Mouse (Mus musculus): ENCODE data around the gene Cyp4f14.
"Not testable (repeated sequence)": the region's sequence is repeated elsewhere in the genome, so short reads cannot be mapped to it uniquely, and the experiment has no call there.

Gene Cyp4f14

GRCm38 (mm10) chr17:32891239-32892180 is 25.6 kb downstream of the Cyp4f14 start, which contains the start of gene Zfp870:
Zfp870 (minus strand) TSS chr17:32891642.
- DNase-seq: peak; percentile 89

- no peak for DNase-seq
Observed at GRCm38 (mm10) chr17:32890852-32891238, 26.3 kb downstream of the Cyp4f14 start.

GRCm38 (mm10) chr17:32889611-32890010 is 27.5 kb downstream of the Cyp4f14 start:
- DNase-seq: no peak

- DNase-seq: no peak
Observed at GRCm38 (mm10) chr17:32880320-32881218, 36.6 kb downstream of the Cyp4f14 start.

GRCm38 (mm10) chr17:32878773-32879172 is 38.4 kb downstream of the Cyp4f14 start:
- DNase-seq: no peak

GRCm38 (mm10) chr17:32877471-32878171 is 39.5 kb downstream of the Cyp4f14 start:
- DNase-seq: no peak

- DNase-seq: no peak
Observed at GRCm38 (mm10) chr17:32872696-32873095, 44.4 kb downstream of the Cyp4f14 start.

GRCm38 (mm10) chr17:32872091-32872490 is 45.1 kb downstream of the Cyp4f14 start:
- no peak for DNase-seq

GRCm38 (mm10) chr17:32871483-32871882 is 45.7 kb downstream of the Cyp4f14 start:
- no peak for DNase-seq

- DNase-seq: not testable (repeated sequence)
Observed at GRCm38 (mm10) chr17:32867266-32867665, 49.9 kb downstream of the Cyp4f14 start.

- DNase-seq: not testable (repeated sequence)
Observed at GRCm38 (mm10) chr17:32856713-32857112, 60.4 kb downstream of the Cyp4f14 start.
